Mouse (Mus musculus) frontal cortex, postnatal 14 days (tissue): Measurements from ENCODE around the gene Metap1d.

ENCODE experiments used
- DNase-seq, 2 experiments: peaks; one replicate each; pipeline ENCODE4 v3.0.0; 2022; ENCODE audit warnings: low spot score in 2 of 2

Gene Metap1d

DNA sequence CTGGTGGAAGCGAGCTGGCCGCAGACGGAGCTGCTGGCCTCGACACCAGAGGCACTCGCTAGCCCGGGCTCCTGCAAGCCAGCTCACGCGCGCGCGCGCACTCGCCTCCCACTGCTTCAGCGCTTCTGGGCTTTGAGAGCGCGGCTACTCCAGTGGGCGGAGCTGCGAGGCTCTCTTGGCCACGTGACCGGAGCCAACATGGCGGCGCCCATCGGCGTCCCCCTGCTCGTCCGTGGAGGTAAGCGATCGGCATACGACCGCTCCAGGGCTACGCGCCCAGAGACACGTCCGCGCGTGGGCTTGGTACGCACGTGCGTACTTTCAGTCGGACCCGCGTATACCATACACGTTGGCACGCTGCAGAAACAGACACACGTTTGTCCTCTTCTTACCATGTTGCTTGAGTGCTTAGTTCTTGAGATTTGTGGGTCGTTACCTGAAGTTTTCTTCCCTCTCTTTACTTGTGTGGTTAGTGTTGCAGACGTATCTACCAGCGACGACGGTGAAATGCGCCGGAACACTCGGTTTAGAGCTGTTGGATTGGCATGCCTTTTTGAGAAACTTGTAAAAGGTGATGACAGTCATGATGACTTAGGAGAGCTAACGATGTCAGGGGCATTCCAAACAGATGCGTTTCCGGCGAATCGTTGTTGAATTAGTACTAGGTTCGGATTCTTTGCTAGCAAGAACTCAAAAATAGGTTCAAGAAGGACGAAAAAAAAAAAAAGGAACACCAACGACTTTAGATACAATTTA lies at the start of gene Metap1d:
Metap1d (plus strand) TSS at position 116 of the 756 bp plus-strand sequence.
- peak; percentile 87 to 92 for DNase-seq

- DNase-seq, result no peak
Observed at GRCm38 (mm10) chr2:71405613-71406012, 47.5 kb upstream of the Metap1d start.

- DNase-seq, result no peak
Observed at GRCm38 (mm10) chr2:71418760-71419280, 34.3 kb upstream of the Metap1d start.

DNA sequence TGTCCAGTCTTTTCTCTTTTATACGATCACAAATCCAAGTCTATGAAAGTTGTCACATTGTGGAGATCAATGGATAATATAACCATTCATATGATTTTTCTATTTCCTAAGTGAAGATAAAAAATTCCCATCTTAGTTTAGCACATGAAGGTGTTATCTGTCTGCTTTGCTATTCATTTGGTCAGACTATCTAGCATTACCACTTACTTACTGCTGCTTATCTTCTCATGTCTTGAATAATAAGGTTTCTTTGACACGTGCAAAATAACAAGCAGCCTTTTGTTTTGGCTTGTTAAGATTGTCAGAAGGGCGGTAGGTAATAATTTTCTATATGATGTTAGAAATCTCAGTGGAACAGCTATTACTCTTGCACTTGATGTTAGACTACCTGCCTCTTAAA lies 33.7 kb upstream of the Metap1d start:
- DNase-seq, result no peak

- DNase-seq, result no peak
Observed at GRCm38 (mm10) chr2:71420895-71421425, 32.1 kb upstream of the Metap1d start.

GRCm38 (mm10) chr2:71424545-71424944 lies 28.5 kb upstream of the Metap1d start:
- no peak for DNase-seq

GRCm38 (mm10) chr2:71435440-71435839 lies 17.6 kb upstream of the Metap1d start:
- no peak for DNase-seq

- no peak for DNase-seq
Observed at GRCm38 (mm10) chr2:71443376-71443775, 9.7 kb upstream of the Metap1d start.

DNA sequence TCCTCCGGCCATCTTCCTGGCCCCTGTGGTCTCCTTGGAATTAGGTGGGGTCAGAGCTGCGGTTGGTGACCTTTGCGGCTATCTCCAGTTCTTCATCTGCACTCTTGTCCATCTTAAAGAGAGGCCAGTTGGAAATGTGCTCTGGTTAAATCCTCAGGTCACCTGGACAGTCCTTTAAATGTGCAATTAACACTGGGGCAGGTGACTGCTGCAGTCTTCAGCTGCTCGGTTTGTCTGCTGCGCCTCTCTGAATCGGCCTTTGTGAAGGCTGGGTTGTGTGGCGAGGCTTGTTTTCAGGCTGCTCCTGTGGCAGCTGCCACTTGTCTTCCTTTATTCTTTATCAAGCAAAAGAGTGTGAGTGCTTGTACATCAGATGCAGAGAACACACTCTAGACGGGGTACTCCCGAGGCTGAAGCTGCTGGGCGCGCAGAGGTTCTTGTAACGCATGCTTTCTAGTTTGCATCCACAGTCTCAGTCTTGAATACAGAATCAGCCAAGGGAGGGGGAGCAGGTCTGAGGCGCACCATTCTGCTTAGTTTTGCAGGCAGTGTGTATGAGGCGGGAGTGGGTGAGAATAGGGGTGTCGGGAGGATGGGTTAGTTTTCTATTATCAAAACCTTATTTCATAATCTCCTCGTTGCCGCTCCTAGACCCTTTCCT lies 7.4 kb upstream of the Metap1d start:
- DNase-seq, result no peak

GRCm38 (mm10) chr2:71449604-71450003 lies 3.5 kb upstream of the Metap1d start:
- no peak for DNase-seq

- no peak for DNase-seq
Observed at GRCm38 (mm10) chr2:71451761-71452160, 1.3 kb upstream of the Metap1d start.

DNA sequence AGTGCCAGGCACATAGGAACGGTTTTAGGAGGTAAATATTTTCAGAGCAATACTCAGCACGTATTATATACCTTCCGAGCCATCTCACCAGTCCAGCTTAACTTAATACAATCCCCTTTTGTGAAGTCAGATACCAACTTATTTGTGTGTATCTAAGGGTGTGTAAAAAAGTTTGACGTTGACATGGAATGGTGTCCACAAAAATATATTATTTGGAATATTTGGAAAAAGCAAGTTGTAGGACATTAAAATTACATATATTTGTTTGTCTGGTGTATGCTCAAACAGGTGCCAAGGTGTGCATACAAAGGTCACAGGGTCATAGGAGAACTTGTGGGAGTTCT lies 813 bp downstream of the Metap1d start:
- no peak for DNase-seq

- DNase-seq, result no peak
Observed at GRCm38 (mm10) chr2:71458624-71459023, 5.5 kb downstream of the Metap1d start.

DNA sequence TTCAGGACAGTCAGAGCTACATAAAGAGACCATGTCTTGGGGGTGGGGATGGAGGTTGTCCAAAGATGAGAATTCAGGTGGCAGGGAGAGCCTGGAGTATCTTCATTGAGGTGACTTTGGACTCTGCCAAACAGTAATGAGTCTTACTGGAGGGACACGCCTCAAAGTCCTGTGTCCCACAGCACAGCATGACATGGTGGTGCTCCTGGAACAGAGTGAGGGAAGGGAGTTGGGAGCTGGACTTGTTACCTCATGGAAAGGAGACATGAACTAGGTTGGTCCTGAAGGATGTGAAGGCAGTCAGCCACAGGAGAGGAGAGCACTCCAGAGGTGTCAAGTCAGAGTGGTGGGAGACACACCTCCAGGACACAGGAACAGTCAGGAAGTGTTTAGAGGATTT lies 6.6 kb downstream of the Metap1d start:
- DNase-seq, result no peak

GRCm38 (mm10) chr2:71461139-71461538 lies 8.1 kb downstream of the Metap1d start:
- DNase-seq, result no peak

DNA sequence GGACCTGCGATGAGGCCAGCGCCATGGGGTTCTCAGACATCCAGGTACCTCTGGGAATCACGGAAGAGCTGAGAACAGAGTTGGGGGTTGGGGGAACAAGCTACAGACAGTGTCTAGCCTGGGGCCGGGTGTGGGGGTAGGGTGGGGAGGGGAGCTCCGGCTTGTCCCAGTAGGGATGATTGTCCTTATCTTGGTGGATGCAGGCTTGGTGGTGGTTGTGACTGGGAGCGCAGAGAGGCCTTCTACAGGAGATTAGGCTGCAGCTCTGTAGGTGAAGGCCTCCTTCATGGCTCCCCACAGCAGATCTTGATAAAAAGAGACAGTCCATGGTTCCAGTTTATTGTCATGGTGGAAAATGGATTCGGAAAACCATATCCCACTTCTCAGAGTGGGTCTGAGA lies 8.5 kb downstream of the Metap1d start:
- no peak for DNase-seq

DNA sequence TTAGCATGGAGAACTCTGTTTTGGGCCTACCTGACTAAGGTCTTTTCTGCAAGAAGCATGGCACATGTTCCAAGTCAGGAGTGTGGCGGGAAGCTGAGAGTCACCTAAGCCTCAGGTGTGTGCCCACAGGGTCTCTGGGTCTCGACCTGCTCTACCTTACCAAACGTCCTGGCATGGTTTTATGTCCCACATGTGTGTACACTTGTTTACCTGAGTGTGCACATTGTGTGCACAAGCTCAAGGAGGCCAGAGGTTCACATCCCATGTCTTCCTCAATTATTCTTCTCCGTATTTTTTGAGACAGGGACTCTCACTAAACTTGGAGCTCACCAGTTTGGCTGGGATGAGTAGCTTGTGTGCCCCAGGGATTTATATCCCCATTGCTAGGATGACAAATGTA lies 9.0 kb downstream of the Metap1d start:
- DNase-seq, result no peak

DNA sequence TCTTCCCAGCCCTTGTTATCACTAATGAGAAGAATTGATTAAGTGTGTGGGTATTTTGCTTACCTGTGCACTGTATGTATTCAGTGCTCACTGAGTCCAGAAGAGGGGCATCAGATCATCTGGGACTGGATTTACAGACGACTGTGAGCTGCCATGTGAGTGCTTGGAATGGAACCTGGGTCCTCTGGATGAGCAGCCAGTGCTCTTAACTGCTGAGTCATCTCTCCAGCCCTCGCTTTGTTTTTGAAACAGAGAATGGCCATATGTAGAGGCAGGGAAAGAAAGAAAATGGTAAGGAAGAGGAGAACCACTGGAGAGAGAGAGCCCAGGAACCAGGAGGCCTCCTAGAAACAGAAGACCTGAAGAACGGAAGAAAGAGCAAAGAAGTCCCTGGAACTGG lies 9.5 kb downstream of the Metap1d start:
- DNase-seq, result no peak

GRCm38 (mm10) chr2:71466103-71466502 lies 13.0 kb downstream of the Metap1d start:
- DNase-seq, result no peak

GRCm38 (mm10) chr2:71466861-71467450 lies 13.9 kb downstream of the Metap1d start:
- DNase-seq, result no peak

GRCm38 (mm10) chr2:71471094-71471493 lies 18.0 kb downstream of the Metap1d start:
- no peak for DNase-seq

GRCm38 (mm10) chr2:71473830-71474229 lies 20.8 kb downstream of the Metap1d start:
- no peak for DNase-seq

DNA sequence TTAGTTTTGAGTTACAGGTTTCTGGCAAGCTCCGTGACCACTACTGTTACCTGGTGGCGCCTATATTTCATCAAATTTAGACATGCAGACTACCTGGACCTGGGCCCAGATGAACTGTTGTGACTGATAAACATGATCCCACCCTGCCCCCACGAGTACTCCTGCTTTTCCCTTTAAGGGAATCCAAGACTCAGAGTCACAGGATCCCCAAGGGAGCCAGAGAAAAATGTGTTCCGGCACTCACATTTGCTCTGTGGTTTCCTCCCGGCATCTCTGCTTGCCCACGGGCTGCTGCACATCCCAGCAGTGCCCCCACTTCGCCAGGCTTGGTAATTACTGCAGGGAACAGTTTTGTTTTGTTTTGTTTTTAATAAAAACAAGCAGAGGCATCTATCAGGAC lies 21.3 kb downstream of the Metap1d start:
- DNase-seq, result no peak
